Mouse (Mus musculus) CD4-positive, CD25-positive, alpha-beta regulatory T cell, adult 2 months (primary cell): ENCODE results near the gene Hoxd8.
A peak's percentile ranks its signal among the peaks of the same experiment; 100 is the strongest.

Source experiments
- DNase-seq: peaks from one replicate; pipeline ENCODE4 v3.0.0-alpha.2; 2012; ENCODE audit warnings: low read depth, low spot score

Gene Hoxd8

DNA sequence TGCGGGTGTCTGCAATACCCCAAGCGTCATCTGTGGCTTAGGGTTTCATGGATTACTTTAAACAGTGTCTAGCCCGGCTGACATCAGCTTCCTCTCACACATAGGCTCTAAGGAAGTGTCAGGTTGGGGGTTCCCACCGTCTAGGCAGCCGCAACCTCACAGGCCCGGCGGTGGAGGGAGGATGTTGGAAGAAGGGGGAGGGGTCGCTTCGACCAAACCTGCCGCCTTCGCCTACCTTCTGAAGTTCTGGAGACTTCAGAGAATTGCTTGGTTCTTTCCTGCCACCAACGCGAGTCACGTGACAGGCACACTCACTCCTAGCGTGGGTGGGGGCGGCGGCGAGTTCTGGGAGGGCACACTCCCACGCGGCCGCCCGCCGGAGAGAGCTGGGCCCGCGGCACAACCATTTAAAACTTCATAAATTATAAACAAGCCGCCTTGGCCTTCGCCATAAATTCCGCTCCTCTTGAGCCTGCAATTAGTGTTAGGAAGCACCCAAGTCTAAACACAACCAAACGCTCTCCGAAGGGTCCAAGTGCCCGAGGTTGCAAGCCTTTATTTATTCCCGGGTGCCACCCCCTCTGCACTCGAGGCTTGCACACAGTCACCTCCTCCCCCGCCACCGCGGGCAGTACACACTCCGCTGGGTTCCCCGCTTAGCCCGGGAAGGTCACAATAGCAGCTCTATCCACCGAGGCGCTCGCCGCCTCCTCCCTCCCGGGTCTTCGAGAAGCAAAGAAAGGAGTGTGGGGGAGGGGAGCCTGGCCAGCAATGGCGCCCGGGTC, 45.1 kb downstream of the Hoxd8 start:
- DNase-seq = peak; percentile 68

- no peak for DNase-seq
These were observed 46.4 kb downstream of the Hoxd8 start for GRCm38 (mm10) chr2:74750731-74751250.

- DNase-seq = no peak
These were observed 47.4 kb downstream of the Hoxd8 start for GRCm38 (mm10) chr2:74751861-74752260.

DNA sequence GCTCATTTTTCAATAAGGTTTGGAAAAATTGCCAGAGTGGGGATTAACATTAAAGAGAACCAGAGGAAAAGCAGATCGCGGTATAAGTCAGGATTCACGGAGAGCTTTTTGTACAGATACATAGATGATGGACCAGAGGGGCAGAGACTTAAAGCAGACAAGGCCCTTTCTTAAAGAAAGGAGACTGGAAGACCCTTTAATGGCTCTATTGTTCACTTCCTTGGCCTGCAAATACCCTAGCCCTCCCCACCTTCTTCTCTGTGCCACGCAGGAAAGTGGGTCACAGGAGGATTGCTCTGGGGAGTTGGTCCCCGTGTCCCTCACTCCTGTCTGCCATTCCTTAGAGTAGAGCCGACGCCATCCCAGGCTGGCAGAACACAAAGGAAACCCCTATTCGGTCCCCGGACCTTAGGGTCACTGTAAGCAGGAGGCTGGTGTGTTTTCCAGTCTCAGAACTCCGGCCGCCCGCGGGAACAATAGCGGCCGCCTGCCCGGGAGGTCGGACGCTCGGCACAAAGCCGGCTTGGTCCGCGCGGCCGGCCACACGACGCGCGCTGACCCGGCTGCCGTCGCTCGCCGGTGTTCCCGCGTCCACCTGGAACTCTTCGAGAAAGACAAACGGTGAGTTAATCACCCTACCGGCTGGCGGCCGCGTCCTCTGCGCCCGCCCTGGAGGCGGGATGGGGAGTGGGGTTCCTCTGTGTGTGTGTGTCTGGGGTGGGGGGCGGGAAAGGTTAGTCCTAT, 48.2 kb downstream of the Hoxd8 start:
- DNase-seq = no peak

GRCm38 (mm10) chr2:74753175-74753523, 48.7 kb downstream of the Hoxd8 start:
- no peak for DNase-seq

DNA sequence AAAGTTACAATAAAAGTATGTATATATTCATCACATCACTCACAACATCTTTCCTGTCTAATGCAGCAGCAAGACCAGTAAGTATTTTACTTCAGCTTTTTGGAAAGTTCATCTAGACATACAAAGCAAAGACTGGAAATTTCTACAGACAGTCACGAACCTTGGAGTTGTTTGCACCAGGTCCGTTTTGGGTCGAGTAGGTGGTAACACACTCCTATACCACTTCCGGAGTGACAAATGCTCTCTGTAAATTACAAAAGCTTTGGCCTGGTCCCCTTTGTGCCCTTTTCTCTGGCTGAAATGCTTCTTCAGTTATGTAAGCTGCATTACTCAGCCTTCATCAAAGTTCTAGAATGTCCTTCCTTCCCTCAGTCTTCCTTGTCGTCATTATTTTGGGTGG, 49.3 kb downstream of the Hoxd8 start:
- no peak for DNase-seq
